Mouse (Mus musculus) small intestine, adult 2 months (tissue): Measurements from ENCODE around the gene Gm20388. TPM values are rescaled to one million over a fixed set of nuclear protein-coding genes. Genes with fewer than 3 reads are reported as not detected.
A peak's percentile ranks its signal among the peaks of the same experiment; 100 is the strongest.

Experiments used
- H3K27ac ChIP-seq: fragments of 200-500 bp; 2 replicates; pipeline ENCODE4 v1.5.1; 2012; ENCODE audit warnings: low read depth, low read length, control low read depth, inconsistent platforms; ENCODE audit not compliant: insufficient read depth
- H3K27me3 ChIP-seq: fragments of 200-500 bp; 2 replicates; pipeline ENCODE4 v1.6.1; 2012; ENCODE audit warnings: mild to moderate bottlenecking, moderate library complexity, low read length, inconsistent platforms; ENCODE audit not compliant: control insufficient read depth, insufficient read depth
- H3K36me3 ChIP-seq: fragments of 200-500 bp; 2 replicates; pipeline ENCODE4 v1.6.1; 2012; ENCODE audit warnings: mild to moderate bottlenecking, low read length, control low read depth, inconsistent platforms; ENCODE audit not compliant: control insufficient read depth, insufficient read depth
- H3K4me1 ChIP-seq: fragments of 200-500 bp; 2 replicates; pipeline ENCODE4 v1.6.1; 2012; ENCODE audit warnings: low read length, inconsistent platforms, mixed read lengths; ENCODE audit not compliant: control insufficient read depth, insufficient read depth, insufficient read length
- H3K4me3 ChIP-seq: fragments of 200-500 bp; 2 replicates; pipeline ENCODE4 v1.5.1; 2012; ENCODE audit warnings: low read depth, mild to moderate bottlenecking, control low read depth, inconsistent platforms, low read length, moderate library complexity
- CTCF ChIP-seq: fragments of 200-500 bp; IDR thresholded peaks from 2 replicates; pipeline ENCODE4 v1.5.1; 2012; ENCODE audit warnings: low read depth, mild to moderate bottlenecking, control low read depth, inconsistent platforms, low read length, moderate library complexity, mixed read lengths; ENCODE audit not compliant: insufficient replicate concordance, insufficient read length; ENCODE audit errors: extremely low read depth
- POLR2A ChIP-seq: fragments of 200-500 bp; IDR thresholded peaks from 2 replicates; pipeline ENCODE4 v1.6.1; 2012; ENCODE audit warnings: low read depth, mild to moderate bottlenecking, control low read depth, inconsistent platforms, low read length, moderate library complexity
- WGBS: fragments of 180-500 bp; shearing (Covaris S2); methylation state at CpG from one replicate; pipeline ENCODE4 v1.1.7; 2018; 5-methylcytosine and 5-hydroxymethylcytosine counted together
- polyA plus RNA-seq: library from polyadenylated mRNA; depleted of rRNA; stranded (reverse); fragments of >200 nt; gene quantifications from 2 replicates; pipeline ENCODE4 v1.2.3, GENCODE M21; 2012

Gm20388 gene
- polyA plus RNA-seq, 1 experiment, result 37.3 TPM

GRCm38 (mm10) chr8:122670001-122670400, 2759.4 kb downstream of the Gm20388 start:
- Histone ChIP-seq H3K27ac (no peak overlapping the region), H3K4me3 (no peak overlapping the region), H3K36me3 (no peaks in the 10 kb centered on the region), H3K27me3 (no peaks in the 10 kb centered on the region), H3K4me1 (peaks cover 17% of the 10 kb centered on the region)
- TF ChIP-seq CTCF (no peak), POLR2A (no peak)
- WGBS, result 40% methylated on average over 11 of the region's 11 CpGs

- 61% methylated on average over 3 of the region's 3 CpGs for WGBS
- Histone ChIP-seq H3K4me1 (peaks cover 13% of the 10 kb centered on the region), H3K4me3 (no peak overlapping the region), H3K36me3 (no peaks in the 10 kb centered on the region), H3K27ac (no peak overlapping the region), H3K27me3 (no peaks in the 10 kb centered on the region)
- TF ChIP-seq CTCF, result no peak
- TF ChIP-seq POLR2A, result no peak
Measured at GRCm38 (mm10) chr8:122670718-122671117, 2760.1 kb downstream of the Gm20388 start.

- H3K36me3 ChIP-seq, result no peaks in the 10 kb centered on the region
- TF ChIP-seq POLR2A (no peak), CTCF (no peak)
- no peak overlapping the region for H3K27ac ChIP-seq
- H3K4me3 ChIP-seq, result no peak overlapping the region
- WGBS, result 53% methylated on average over 6 of the region's 6 CpGs
- H3K27me3 ChIP-seq, result peaks cover 9% of the 10 kb centered on the region; the same call in 1 of the 2 replicates
- peaks cover 3% of the 10 kb centered on the region for H3K4me1 ChIP-seq
Measured at GRCm38 (mm10) chr8:122671894-122672293, 2761.3 kb downstream of the Gm20388 start.

GRCm38 (mm10) chr8:122673989-122674388, 2763.3 kb downstream of the Gm20388 start:
- Histone ChIP-seq H3K4me3 (no peak overlapping the region), H3K36me3 (no peaks in the 10 kb centered on the region), H3K27ac (no peak overlapping the region), H3K4me1 (peaks cover 1% of the 10 kb centered on the region; the same call in 1 of the 2 replicates), H3K27me3 (peaks cover 23% of the 10 kb centered on the region)
- WGBS, result 67% methylated on average over 12 of the region's 12 CpGs
- TF ChIP-seq CTCF (no peak), POLR2A (no peak)

GRCm38 (mm10) chr8:122674999-122675398, 2764.4 kb downstream of the Gm20388 start:
- Histone ChIP-seq H3K27me3 (peaks cover 32% of the 10 kb centered on the region), H3K4me3 (no peak overlapping the region), H3K36me3 (no peaks in the 10 kb centered on the region), H3K27ac (no peak overlapping the region), H3K4me1 (peaks cover 1% of the 10 kb centered on the region; the same call in 1 of the 2 replicates)
- WGBS, result 36% methylated on average over 7 of the region's 7 CpGs
- no peak for TF ChIP-seq POLR2A
- no peak for TF ChIP-seq CTCF

- Histone ChIP-seq H3K4me3 (peak overlapping the region; percentile 82), H3K4me1 (peaks cover 1% of the 10 kb centered on the region; the same call in 1 of the 2 replicates), H3K27ac (peak overlapping the region; percentile 47; the same call in 1 of the 2 replicates), H3K36me3 (no peaks in the 10 kb centered on the region), H3K27me3 (peaks cover 33% of the 10 kb centered on the region)
- no peak for TF ChIP-seq CTCF
- no peak for TF ChIP-seq POLR2A
- WGBS, result 69% methylated on average over 17 of the region's 17 CpGs
Measured at GRCm38 (mm10) chr8:122675596-122676420, 2765.2 kb downstream of the Gm20388 start.
